18 mouse cellular contexts compared by ENCODE assay signal in genomic region chr4:148752360-148753093, GRCm38 (mm10). TPM values are rescaled to one million over a fixed set of nuclear protein-coding genes. Genes with fewer than 3 reads are reported as not detected.
DNase-seq lines count a peak whose midpoint lies in the region; ATAC-seq and TF ChIP-seq lines count a peak whose summit lies in the region.
"Had no signal": no experiment of that assay in that cellular context is flagged by ENCODE, and none has a peak within 500 bp of the region (broad histone marks: within the 10 kb centered on the region; RNA-seq: fewer than 3 reads in every experiment).

No protein-coding gene starts in this region.

- no peaks in the 10 kb centered on the region for H3K36me3 ChIP-seq in heart, embryonic 11.5 days (ENCODE audit: control insufficient read depth, insufficient read depth, low read length)
- H3K36me3 ChIP-seq in E14TG2a.4 (ENCODE audit: insufficient read depth, low read length), result no peaks in the 10 kb centered on the region
- H3K36me3 ChIP-seq in limb, embryonic 15.5 days, result no peaks in the 10 kb centered on the region
- H3K36me3 ChIP-seq: forebrain, embryonic 15.5 days; hindbrain, embryonic 15.5 days; midbrain, embryonic 12.5 days had no signal

- intact Hi-C loops in heart, postnatal 25 days (cut with DNase I), result loop anchor here (5.0 kb wide), 1 partner anchor 35 kb away; no protein-coding TSS in a partner anchor

- no peak for TF ChIP-seq CTCF in E14TG2a.4 (conservative IDR thresholded peaks at IDR 0.05; ENCODE audit: low read length)

- WGBS in heart, embryonic 11.5 days (ENCODE audit: insufficient replicate concordance), result 85% methylated on average over 14 of the region's 14 CpGs
- WGBS in limb, embryonic 15.5 days, result 71% methylated on average over 14 of the region's 14 CpGs

- no peak for DNase-seq in heart, postnatal 25 days (ENCODE audit: low spot score)
- DNase-seq in R1 (ENCODE audit: low read depth, low spot score), result peak; percentile 90
- DNase-seq in left cerebral cortex, adult 9 months (ENCODE audit: low spot score in 2 of 2), result no peak
- no peak for DNase-seq in B cell, adult 2 months
- DNase-seq: adrenal gland, adult 2 months; cerebellum, adult 18-20 months; kidney, adult 8-10 months; layer of hippocampus, postnatal 36 days; liver; lung, adult 18-20 months; lung, postnatal 36 days; right cerebral cortex, postnatal 25 days had no signal

- no peaks in the 10 kb centered on the region for H3K9me3 ChIP-seq in heart, embryonic 11.5 days (replicated peaks; ENCODE audit: control insufficient read depth, low read length)
- no peaks in the 10 kb centered on the region for H3K9me3 ChIP-seq in E14TG2a.4 (ENCODE audit: low read length)
- H3K9me3 ChIP-seq in limb, embryonic 15.5 days, result no peaks in the 10 kb centered on the region
- H3K9me3 ChIP-seq: forebrain, embryonic 15.5 days; hindbrain, embryonic 15.5 days; midbrain, embryonic 12.5 days had no signal

- peaks cover 17% of the 10 kb centered on the region for H3K4me1 ChIP-seq in heart, embryonic 11.5 days (ENCODE audit: control insufficient read depth, insufficient read depth, low read length)
- H3K4me1 ChIP-seq in E14TG2a.4 (replicated peaks; ENCODE audit: low read depth, low read length), result peaks cover 48% of the 10 kb centered on the region
- H3K4me1 ChIP-seq in limb, embryonic 15.5 days, result peaks cover 9% of the 10 kb centered on the region; the same call in 1 of the 2 replicates
- H3K4me1 ChIP-seq: hindbrain, embryonic 15.5 days had no signal

- no peak overlapping the region for H3K4me3 ChIP-seq in heart, embryonic 11.5 days (ENCODE audit: low read depth, low read length)
- H3K4me3 ChIP-seq in E14TG2a.4 (replicated peaks; ENCODE audit: low read length), result peak overlapping the region; percentile 58
- H3K4me3 ChIP-seq in limb, embryonic 15.5 days, result no peak overlapping the region
- H3K4me3 ChIP-seq: forebrain, embryonic 15.5 days; hindbrain, embryonic 15.5 days; midbrain, embryonic 12.5 days had no signal

- H3K27me3 ChIP-seq in heart, embryonic 11.5 days (ENCODE audit: control insufficient read depth, insufficient read depth, low read length), result no peaks in the 10 kb centered on the region
- peaks cover 5% of the 10 kb centered on the region; the same call in 1 of the 2 replicates for H3K27me3 ChIP-seq in E14TG2a.4 (ENCODE audit: insufficient read depth, low read length)
- H3K27me3 ChIP-seq in limb, embryonic 15.5 days, result peaks cover 18% of the 10 kb centered on the region
- H3K27me3 ChIP-seq: hindbrain, embryonic 15.5 days had no signal

- no peak overlapping the region for H3K27ac ChIP-seq in heart, embryonic 11.5 days (ENCODE audit: low read depth, low read length)
- H3K27ac ChIP-seq in limb, embryonic 15.5 days, result peak overlapping the region; percentile 47; the same call in 1 of the 2 replicates
- H3K27ac ChIP-seq: forebrain, embryonic 15.5 days; hindbrain, embryonic 15.5 days; midbrain, embryonic 12.5 days had no signal

- no peak overlapping the region for H3K4me2 ChIP-seq in heart, embryonic 11.5 days
- no peak overlapping the region for H3K4me2 ChIP-seq in limb, embryonic 15.5 days
- H3K4me2 ChIP-seq: forebrain, embryonic 15.5 days; hindbrain, embryonic 15.5 days; midbrain, embryonic 12.5 days had no signal

- peak overlapping the region; percentile 16; the same call in 1 of the 2 replicates for H3K9ac ChIP-seq in heart, embryonic 11.5 days (ENCODE audit: low read depth, low read length)
- no peak overlapping the region for H3K9ac ChIP-seq in limb, embryonic 15.5 days
- H3K9ac ChIP-seq: forebrain, embryonic 15.5 days; hindbrain, embryonic 15.5 days; midbrain, embryonic 12.5 days had no signal

- ATAC-seq in heart, embryonic 11.5 days (replicated peaks; ENCODE audit: insufficient number of reproducible peaks, low FRiP score, low TSS enrichment), result no peak
- ATAC-seq in limb, embryonic 15.5 days (ENCODE audit: insufficient number of reproducible peaks, low FRiP score, low TSS enrichment, low read depth), result no peak
- ATAC-seq: forebrain, embryonic 15.5 days had no signal

RNA-seq across cellular contexts. Expression of gene Casz1, which starts 51.7 kb away (rescaled TPM):
- polyA plus RNA-seq in heart, embryonic 11.5 days (2014; fragmentation: Nextera tagmentation; extraction: Ambion mirVana), result 15.1 and 19.9 TPM in 2 replicates
- 10 to 100 TPM; 42.1 to 44.7 TPM for total RNA-seq in heart, postnatal 25 days (2021)
- 7.2 and 9.9 TPM in 2 replicates for polyA plus RNA-seq in limb, embryonic 15.5 days (2015; fragmentation: Nextera tagmentation; extraction: Ambion mirVana)
